In genomic region chr15:84681455-84682193, GRCm38 (mm10) we compare ENCODE assay signal across 8 mouse cellular contexts. TPM values are rescaled to one million over a fixed set of nuclear protein-coding genes. Genes with fewer than 3 reads are reported as not detected.
A peak's percentile ranks its signal among the peaks of the same experiment; 100 is the strongest.
DNase-seq lines count a peak whose midpoint lies in the region; ATAC-seq and TF ChIP-seq lines count a peak whose summit lies in the region.

No protein-coding gene starts in this region.

- H3K4me3 ChIP-seq in erythroblast, embryonic 14.5 days (replicated peaks): peak overlapping the region; percentile 61
- H3K4me3 ChIP-seq in cortical plate, adult 2 months (ENCODE audit: insufficient read depth, low read length): peak overlapping the region; percentile 31; the same call in 1 of the 2 replicates
- peak overlapping the region; percentile 87 for H3K4me3 ChIP-seq in heart, embryonic 10.5 days
- H3K4me3 ChIP-seq in kidney, embryonic 15.5 days (replicated peaks): peak overlapping the region; percentile 76

- no peaks in the 10 kb centered on the region for H3K9me3 ChIP-seq in erythroblast, embryonic 14.5 days (ENCODE audit: control insufficient read depth, low read length)
- no peaks in the 10 kb centered on the region for H3K9me3 ChIP-seq in heart, embryonic 10.5 days
- H3K9me3 ChIP-seq in kidney, embryonic 15.5 days (replicated peaks): no peaks in the 10 kb centered on the region

- TF ChIP-seq POLR2A in cortical plate, adult 2 months (IDR thresholded peaks at IDR 0.05; ENCODE audit: extremely low read depth, insufficient read depth, low read length): no peak

- H3K36me3 ChIP-seq in erythroblast, embryonic 14.5 days (ENCODE audit: control insufficient read depth): no peaks in the 10 kb centered on the region; the same call in 1 of the 2 replicates
- peaks cover 11% of the 10 kb centered on the region; the same call in 1 of the 2 replicates for H3K36me3 ChIP-seq in heart, embryonic 10.5 days
- peaks cover 13% of the 10 kb centered on the region; the same call in 1 of the 2 replicates for H3K36me3 ChIP-seq in kidney, embryonic 15.5 days

- ATAC-seq in erythroblast, adult 5-6 weeks (replicated peaks; ENCODE audit: low FRiP score, poor library complexity, severe bottlenecking): no peak
- ATAC-seq in kidney, embryonic 15.5 days (replicated peaks; ENCODE audit: low FRiP score): peak; percentile 77
- ATAC-seq in inflammation-experienced regulatory T-cells, adult 6 months: no peak

- peak overlapping the region; percentile 88 for H3K4me2 ChIP-seq in kidney, embryonic 15.5 days

- peak overlapping the region; percentile 79 for H3K9ac ChIP-seq in kidney, embryonic 15.5 days

- H3K4me1 ChIP-seq in erythroblast, embryonic 14.5 days (ENCODE audit: control insufficient read depth): peaks cover 10% of the 10 kb centered on the region
- no peaks in the 10 kb centered on the region for H3K4me1 ChIP-seq in cortical plate, adult 2 months (ENCODE audit: control insufficient read depth, insufficient read depth, low read length)
- H3K4me1 ChIP-seq in heart, embryonic 10.5 days: peaks cover 61% of the 10 kb centered on the region
- H3K4me1 ChIP-seq in kidney, embryonic 15.5 days: peaks cover 61% of the 10 kb centered on the region

- no peak overlapping the region for H3K27ac ChIP-seq in cortical plate, adult 2 months (ENCODE audit: insufficient read depth, low read length)
- H3K27ac ChIP-seq in heart, embryonic 10.5 days: peak overlapping the region; percentile 90
- peak overlapping the region; percentile 92 for H3K27ac ChIP-seq in kidney, embryonic 15.5 days

- TF ChIP-seq CTCF in cortical plate, adult 2 months (IDR thresholded peaks at IDR 0.05; ENCODE audit: extremely low read depth, insufficient read depth, low read length): no peak

- peak; percentile 93 for DNase-seq in heart, embryonic 10.5 days (ENCODE audit: low spot score)
- peak; percentile 76 to 89 for DNase-seq in lung, postnatal 4 days
- peak; percentile 84 for DNase-seq in testis, postnatal 10 days (ENCODE audit: low spot score)

- 2% methylated on average over 31 of the region's 31 CpGs for WGBS in heart, embryonic 10.5 days
- WGBS in kidney, embryonic 15.5 days: under 1% methylated on average over 28 of the region's 31 CpGs

- peaks cover 27% of the 10 kb centered on the region for H3K27me3 ChIP-seq in erythroblast, embryonic 14.5 days (ENCODE audit: control insufficient read depth)
- H3K27me3 ChIP-seq in heart, embryonic 10.5 days (ENCODE audit: insufficient read depth, poor library complexity, severe bottlenecking): 0 out of 2 replicates have a peak, but pooled peaks cover 6% of the 10 kb centered on the region
- no peaks in the 10 kb centered on the region for H3K27me3 ChIP-seq in kidney, embryonic 15.5 days

RNA-seq across cellular contexts. Expression of gene Prr5, which starts 12.2 kb away (rescaled TPM):
- 0.22 and 0.30 TPM in 2 replicates for polyA plus RNA-seq in erythroblast, embryonic 14.5 days (2012)
- 0.84 TPM in 1 of 2 replicates, not detected in the other for total RNA-seq in erythroblast, adult 5-6 weeks (2015; ENCODE audit: low replicate concordance)
- 0.09 TPM in 1 of 2 replicates, not detected in the other for total RNA-seq in erythroblast, adult 5-6 weeks (2017; ENCODE audit: low replicate concordance)
- 10.1 and 10.3 TPM in 2 replicates for polyA plus RNA-seq in cortical plate, adult 2 months (2012; rRNA removed)
- polyA plus RNA-seq in heart, embryonic 10.5 days (2016; fragmentation: Nextera tagmentation; extraction: Ambion mirVana): 30.6 and 33.1 TPM in 2 replicates
- polyA plus RNA-seq in kidney, embryonic 15.5 days (2015; fragmentation: Nextera tagmentation; extraction: Ambion mirVana): 40.3 and 46.8 TPM in 2 replicates
- polyA plus RNA-seq in inflammation-experienced regulatory T-cells, adult 6 months (2017; shearing (Covaris generic)): 1 to 10 TPM in 1 of 3 experiments, not detected in 2; 1.5 TPM

RNA-seq across cellular contexts. Expression of gene Arhgap8, which starts 38.2 kb away (rescaled TPM):
- not detected in 2 replicates for polyA plus RNA-seq in erythroblast, embryonic 14.5 days (2012)
- not detected in 2 replicates for total RNA-seq in erythroblast, adult 5-6 weeks (2015; ENCODE audit: low replicate concordance)
- total RNA-seq in erythroblast, adult 5-6 weeks (2017; ENCODE audit: low replicate concordance): not detected in 2 replicates
- 0.06 and 0.23 TPM in 2 replicates for polyA plus RNA-seq in cortical plate, adult 2 months (2012; rRNA removed)
- polyA plus RNA-seq in heart, embryonic 10.5 days (2016; fragmentation: Nextera tagmentation; extraction: Ambion mirVana): 4.3 and 6.5 TPM in 2 replicates
- polyA plus RNA-seq in kidney, embryonic 15.5 days (2015; fragmentation: Nextera tagmentation; extraction: Ambion mirVana): 7.9 and 10.3 TPM in 2 replicates
- polyA plus RNA-seq in inflammation-experienced regulatory T-cells, adult 6 months (2017; shearing (Covaris generic)): under 1 TPM in 1 of 3 experiments, not detected in 2; 0.24 TPM

Comparison
In these comparisons a context has a peak if more than half of its experiments do, and no peak if none do; other contexts are left out.
1. H3K4me3 ChIP-seq: peak in every context shown above with its lines; median percentile 87 in heart, embryonic 10.5 days; 76 in kidney, embryonic 15.5 days; 61 in erythroblast, embryonic 14.5 days; 31 in cortical plate, adult 2 months.